Mouse (Mus musculus) G1E (cell line): ENCODE data around the gene Kcnq2. TPM values are rescaled to one million over a fixed set of nuclear protein-coding genes. Genes with fewer than 3 reads are reported as not detected.

Experiments used
- ATAC-seq: 2 replicates; pipeline ENCODE4 v1.8.0; 2016; ENCODE audit warnings: mild to moderate bottlenecking; ENCODE audit not compliant: insufficient number of reproducible peaks, poor library complexity, low FRiP score, severe bottlenecking; ENCODE audit errors: extremely low read depth
- DNase-seq: peaks from one replicate; pipeline ENCODE4 v3.0.0; 2012; ENCODE audit warnings: low spot score
- H3K27me3 ChIP-seq: 2 replicates; pipeline ENCODE4 v1.6.1; 2012; ENCODE audit warnings: mild to moderate bottlenecking, low read length, inconsistent platforms; ENCODE audit not compliant: insufficient read depth
- H3K36me3 ChIP-seq: replicated peaks from 2 replicates; pipeline ENCODE3; 2012; ENCODE audit warnings: mild to moderate bottlenecking, inconsistent platforms
- H3K4me1 ChIP-seq: 2 replicates; pipeline ENCODE4 v1.6.1; 2012; ENCODE audit warnings: low read depth, low read length, inconsistent platforms, mixed read lengths; ENCODE audit not compliant: insufficient read depth
- H3K4me3 ChIP-seq: 2 replicates; pipeline ENCODE4 v1.5.1; 2012; ENCODE audit warnings: low read depth, mild to moderate bottlenecking, inconsistent platforms, low read length, moderate library complexity, mixed read lengths
- H3K9me3 ChIP-seq: replicated peaks from 2 replicates; pipeline ENCODE4 v1.6.1; 2012; ENCODE audit warnings: inconsistent platforms
- CTCF ChIP-seq: IDR thresholded peaks from 2 replicates; pipeline ENCODE4 v1.5.1; 2012; ENCODE audit warnings: low read depth, low read length, inconsistent platforms, mixed read lengths
- GATA1 ChIP-seq: IDR thresholded peaks from 2 replicates; pipeline ENCODE4 v1.6.1; 2012; ENCODE audit warnings: borderline replicate concordance, low read length, inconsistent platforms, mixed read lengths
- GATA2 ChIP-seq: IDR thresholded peaks from 2 replicates; pipeline ENCODE4 v1.6.1; 2012; ENCODE audit warnings: low read depth, low read length, inconsistent platforms, borderline replicate concordance
- POLR2AphosphoS5 ChIP-seq: IDR thresholded peaks from 2 replicates; pipeline ENCODE4 v1.6.1; 2012; ENCODE audit warnings: low read depth, low read length, inconsistent platforms; ENCODE audit not compliant: insufficient replicate concordance
- TAL1 ChIP-seq: conservative IDR thresholded peaks from 2 replicates; pipeline ENCODE4 v1.6.1; 2012; ENCODE audit warnings: low read depth, low read length, inconsistent platforms, mixed read lengths
- polyA plus RNA-seq: library from polyadenylated mRNA; stranded (reverse); fragments of >175 nt; gene quantifications from 2 replicates; pipeline ENCODE4 v1.2.3, GENCODE M21; 2012
- total RNA-seq, 2 experiments: library from RNA; stranded (forward) in 1 of 2; stranded (reverse) in 1 of 2; fragments of 200-1000 nt in 1 of 2; fragments of >200 nt in 1 of 2; fragmentation: Nextera tagmentation in 1 of 2; gene quantifications; 2 replicates each; pipeline ENCODE4 v1.2.3; 2014 to 2017

Gene Kcnq2
- total and polyA plus RNA-seq, 3 experiments, result 0.44 to 1.6 TPM; not detected in 1

DNA sequence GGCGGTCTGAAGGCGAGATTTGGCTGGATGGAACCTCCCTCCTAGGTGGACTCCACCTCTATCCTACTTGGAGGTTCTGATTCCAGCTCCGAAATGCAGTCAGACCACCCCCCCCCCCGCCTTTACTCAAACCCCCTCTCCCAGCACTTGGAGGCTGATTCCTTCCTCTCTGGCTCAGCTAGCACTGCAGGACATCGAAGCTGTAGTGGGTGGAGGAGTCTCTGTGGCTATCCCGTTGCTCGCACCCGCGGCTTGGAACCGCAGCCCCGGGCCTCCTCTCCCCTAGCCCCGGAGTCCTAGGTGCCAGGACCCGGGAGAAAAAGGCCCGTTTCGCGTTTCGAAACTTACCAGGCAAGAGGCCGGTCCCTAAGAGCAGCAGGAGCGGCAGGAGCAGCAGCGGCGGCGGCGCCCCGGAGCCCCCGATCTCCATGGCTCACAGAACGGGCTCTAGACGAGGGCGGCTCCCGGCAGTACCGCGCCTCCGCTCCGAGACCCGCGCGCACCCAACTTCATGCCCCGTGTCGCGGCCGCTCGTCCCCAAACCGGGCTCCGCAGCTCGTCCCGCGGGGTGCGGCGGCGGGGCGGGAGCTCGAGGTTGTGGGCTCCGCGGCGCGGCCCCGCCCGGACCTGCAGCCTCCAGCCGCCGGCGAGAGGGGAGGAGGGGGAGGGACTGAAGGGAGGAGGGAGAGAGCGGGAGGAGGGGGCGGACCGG, 96.3 kb downstream of the Kcnq2 start:
- peaks cover 6% of the 10 kb centered on the region for H3K27me3 ChIP-seq
- no peaks in the 10 kb centered on the region for H3K36me3 ChIP-seq
- ATAC-seq (no peak), DNase-seq (no peak)
- no peaks in the 10 kb centered on the region for H3K9me3 ChIP-seq
- H3K4me3 ChIP-seq, result no peak overlapping the region
- TF ChIP-seq GATA2 (no peak), TAL1 (no peak), POLR2AphosphoS5 (no peak), GATA1 (no peak), CTCF (no peak)
- no peaks in the 10 kb centered on the region for H3K4me1 ChIP-seq

GRCm38 (mm10) chr2:181036561-181036960, 98.5 kb downstream of the Kcnq2 start:
- DNase-seq (no peak), ATAC-seq (no peak)
- Histone ChIP-seq H3K9me3 (no peaks in the 10 kb centered on the region), H3K36me3 (no peaks in the 10 kb centered on the region), H3K4me1 (no peaks in the 10 kb centered on the region), H3K4me3 (no peak overlapping the region), H3K27me3 (peaks cover 9% of the 10 kb centered on the region)
- no peak for TF ChIP-seq GATA2
- TF ChIP-seq TAL1, result no peak
- TF ChIP-seq CTCF, result no peak
- TF ChIP-seq GATA1, result no peak
- no peak for TF ChIP-seq POLR2AphosphoS5

GRCm38 (mm10) chr2:181035186-181035585, 99.9 kb downstream of the Kcnq2 start:
- no peaks in the 10 kb centered on the region for H3K9me3 ChIP-seq
- no peak for ATAC-seq
- H3K4me3 ChIP-seq, result no peak overlapping the region
- DNase-seq, result no peak
- peaks cover 9% of the 10 kb centered on the region for H3K27me3 ChIP-seq
- H3K4me1 ChIP-seq, result no peaks in the 10 kb centered on the region
- H3K36me3 ChIP-seq, result no peaks in the 10 kb centered on the region
- no peak for TF ChIP-seq TAL1
- no peak for TF ChIP-seq CTCF
- TF ChIP-seq POLR2AphosphoS5, result no peak
- no peak for TF ChIP-seq GATA1
- TF ChIP-seq GATA2, result no peak

DNA sequence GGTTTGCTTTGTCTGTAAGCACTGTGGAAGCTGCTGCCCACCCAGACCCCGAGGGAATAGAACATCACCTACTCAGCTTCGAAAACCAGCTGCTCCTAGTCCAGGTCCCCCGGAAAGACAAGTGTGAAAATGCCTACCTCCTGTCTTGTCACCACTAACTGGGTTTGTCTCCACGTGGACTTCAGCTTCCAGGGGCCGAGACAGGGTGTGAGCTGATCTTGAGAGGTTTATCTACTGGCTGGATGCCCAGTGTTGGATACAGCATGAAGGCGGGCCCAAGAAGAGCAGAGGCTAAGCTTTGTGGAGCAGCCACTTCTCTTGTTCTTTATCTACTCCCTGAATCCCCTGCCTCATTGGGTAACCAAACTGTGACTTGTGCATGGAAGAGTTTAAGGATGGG, 101.8 kb downstream of the Kcnq2 start:
- TF ChIP-seq CTCF (no peak), POLR2AphosphoS5 (no peak), GATA1 (no peak), GATA2 (no peak), TAL1 (no peak)
- ATAC-seq (no peak), DNase-seq (no peak)
- H3K4me1 ChIP-seq, result no peaks in the 10 kb centered on the region
- H3K9me3 ChIP-seq, result no peaks in the 10 kb centered on the region
- peaks cover 9% of the 10 kb centered on the region for H3K27me3 ChIP-seq
- no peak overlapping the region for H3K4me3 ChIP-seq
- H3K36me3 ChIP-seq, result no peaks in the 10 kb centered on the region

DNA sequence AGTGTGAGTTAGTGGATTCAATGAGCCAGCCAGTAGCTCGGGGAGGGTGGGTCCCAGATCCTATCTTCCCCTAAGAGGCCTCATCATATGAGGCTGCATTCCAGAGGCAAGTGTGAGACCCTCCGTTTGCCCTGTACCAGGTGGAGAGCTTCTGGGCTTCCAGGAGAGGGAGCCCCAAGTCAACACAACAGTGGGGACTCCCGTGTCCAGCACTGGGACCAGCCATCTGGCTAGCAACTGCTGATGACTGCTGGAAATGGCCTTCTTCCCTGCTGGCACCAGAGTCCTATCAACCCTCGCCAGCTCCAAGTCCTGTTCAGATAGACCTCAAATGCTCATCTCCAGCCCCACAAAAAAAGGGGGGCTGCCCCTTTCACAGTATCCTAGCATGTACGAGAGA, 102.7 kb downstream of the Kcnq2 start:
- H3K9me3 ChIP-seq, result no peaks in the 10 kb centered on the region
- TF ChIP-seq POLR2AphosphoS5, result no peak
- no peak for TF ChIP-seq TAL1
- TF ChIP-seq CTCF, result no peak
- TF ChIP-seq GATA1, result no peak
- TF ChIP-seq GATA2, result no peak
- H3K4me1 ChIP-seq, result no peaks in the 10 kb centered on the region
- H3K4me3 ChIP-seq, result no peak overlapping the region
- no peak for DNase-seq
- no peaks in the 10 kb centered on the region for H3K36me3 ChIP-seq
- no peak for ATAC-seq
- peaks cover 6% of the 10 kb centered on the region; the same call in 1 of the 2 replicates for H3K27me3 ChIP-seq

- H3K36me3 ChIP-seq, result no peaks in the 10 kb centered on the region
- H3K9me3 ChIP-seq, result no peaks in the 10 kb centered on the region
- no peak for TF ChIP-seq TAL1
- TF ChIP-seq POLR2AphosphoS5, result no peak
- TF ChIP-seq GATA1, result no peak
- no peak for TF ChIP-seq GATA2
- TF ChIP-seq CTCF, result no peak
- no peak overlapping the region for H3K4me3 ChIP-seq
- no peaks in the 10 kb centered on the region for H3K4me1 ChIP-seq
- ATAC-seq, result no peak
- DNase-seq, result no peak
- H3K27me3 ChIP-seq, result peaks cover 6% of the 10 kb centered on the region; the same call in 1 of the 2 replicates
Measured at GRCm38 (mm10) chr2:181031406-181031934, 103.6 kb downstream of the Kcnq2 start.

Other genes starting within 250 kb of the Kcnq2 start
- gene Ythdf1, start 214.4 kb downstream of the Kcnq2 start, total RNA-seq (2014; fragmentation: Nextera tagmentation), result 90.2 and 96.6 TPM in 2 replicates
- 24.6 and 26.3 TPM in 2 replicates for gene Ythdf1, start 214.4 kb downstream of the Kcnq2 start, total RNA-seq (2017)
- 72.5 and 87.0 TPM in 2 replicates for gene Ythdf1, start 214.4 kb downstream of the Kcnq2 start, polyA plus RNA-seq
- gene Birc7, start 206.3 kb downstream of the Kcnq2 start, total RNA-seq (2014; fragmentation: Nextera tagmentation), result not detected in 2 replicates
- gene Birc7, start 206.3 kb downstream of the Kcnq2 start, total RNA-seq (2017), result not detected in 2 replicates
- gene Birc7, start 206.3 kb downstream of the Kcnq2 start, polyA plus RNA-seq, result not detected in 2 replicates
- gene Nkain4, start 180.6 kb downstream of the Kcnq2 start, total RNA-seq (2014; fragmentation: Nextera tagmentation), result not detected in 2 replicates
- gene Nkain4, start 180.6 kb downstream of the Kcnq2 start, total RNA-seq (2017), result not detected in 2 replicates
- not detected in 2 replicates for gene Nkain4, start 180.6 kb downstream of the Kcnq2 start, polyA plus RNA-seq
- gene Arfgap1, start 168.1 kb downstream of the Kcnq2 start, total RNA-seq (2014; fragmentation: Nextera tagmentation), result 29.7 and 56.1 TPM in 2 replicates
- gene Arfgap1, start 168.1 kb downstream of the Kcnq2 start, total RNA-seq (2017), result 40.6 and 41.4 TPM in 2 replicates
- gene Arfgap1, start 168.1 kb downstream of the Kcnq2 start, polyA plus RNA-seq, result 27.8 and 39.9 TPM in 2 replicates
- 3.7 and 4.9 TPM in 2 replicates for gene Col20a1, start 148.8 kb downstream of the Kcnq2 start, total RNA-seq (2014; fragmentation: Nextera tagmentation)
- gene Col20a1, start 148.8 kb downstream of the Kcnq2 start, total RNA-seq (2017), result 0.38 and 0.58 TPM in 2 replicates
- gene Col20a1, start 148.8 kb downstream of the Kcnq2 start, polyA plus RNA-seq, result 0.57 TPM in 2 replicates
- not detected in 2 replicates for gene Chrna4, start 91.8 kb downstream of the Kcnq2 start, total RNA-seq (2014; fragmentation: Nextera tagmentation)
- 0.05 and 0.41 TPM in 2 replicates for gene Chrna4, start 91.8 kb downstream of the Kcnq2 start, total RNA-seq (2017)
- not detected in 2 replicates for gene Chrna4, start 91.8 kb downstream of the Kcnq2 start, polyA plus RNA-seq
- gene Eef1a2, start 21.7 kb upstream of the Kcnq2 start, total RNA-seq (2014; fragmentation: Nextera tagmentation), result not detected in 2 replicates
- gene Eef1a2, start 21.7 kb upstream of the Kcnq2 start, total RNA-seq (2017), result 0.05 TPM in 1 of 2 replicates, not detected in the other
- gene Eef1a2, start 21.7 kb upstream of the Kcnq2 start, polyA plus RNA-seq, result not detected in 2 replicates
- 148 and 153 TPM in 2 replicates for gene Ppdpf, start 51.9 kb upstream of the Kcnq2 start, total RNA-seq (2014; fragmentation: Nextera tagmentation)
- 58.4 and 74.0 TPM in 2 replicates for gene Ppdpf, start 51.9 kb upstream of the Kcnq2 start, total RNA-seq (2017)
- gene Ppdpf, start 51.9 kb upstream of the Kcnq2 start, polyA plus RNA-seq, result 143 and 210 TPM in 2 replicates
- gene Ptk6, start 67.5 kb upstream of the Kcnq2 start, total RNA-seq (2014; fragmentation: Nextera tagmentation), result not detected in 2 replicates
- gene Ptk6, start 67.5 kb upstream of the Kcnq2 start, total RNA-seq (2017), result 0.22 TPM in 1 of 2 replicates, not detected in the other
- gene Ptk6, start 67.5 kb upstream of the Kcnq2 start, polyA plus RNA-seq, result not detected in 2 replicates
- gene Srms, start 77.9 kb upstream of the Kcnq2 start, total RNA-seq (2014; fragmentation: Nextera tagmentation), result 0.30 TPM in 1 of 2 replicates, not detected in the other
- gene Srms, start 77.9 kb upstream of the Kcnq2 start, total RNA-seq (2017), result 0.06 TPM in 1 of 2 replicates, not detected in the other
- gene Srms, start 77.9 kb upstream of the Kcnq2 start, polyA plus RNA-seq, result not detected in 2 replicates
- gene Fndc11, start 84.7 kb upstream of the Kcnq2 start, total RNA-seq (2014; fragmentation: Nextera tagmentation), result not detected in 2 replicates
- gene Fndc11, start 84.7 kb upstream of the Kcnq2 start, total RNA-seq (2017), result 0.23 TPM in 1 of 2 replicates, not detected in the other
- gene Fndc11, start 84.7 kb upstream of the Kcnq2 start, polyA plus RNA-seq, result not detected in 2 replicates
- 23.8 and 24.3 TPM in 2 replicates for gene Helz2, start 106.7 kb upstream of the Kcnq2 start, total RNA-seq (2014; fragmentation: Nextera tagmentation)
- 12.4 and 13.6 TPM in 2 replicates for gene Helz2, start 106.7 kb upstream of the Kcnq2 start, total RNA-seq (2017)
- 11.6 and 13.4 TPM in 2 replicates for gene Helz2, start 106.7 kb upstream of the Kcnq2 start, polyA plus RNA-seq
- gene Gmeb2, start 152.7 kb upstream of the Kcnq2 start, total RNA-seq (2014; fragmentation: Nextera tagmentation), result 40.8 and 50.0 TPM in 2 replicates
- 12.8 and 15.6 TPM in 2 replicates for gene Gmeb2, start 152.7 kb upstream of the Kcnq2 start, total RNA-seq (2017)
- 12.2 and 18.1 TPM in 2 replicates for gene Gmeb2, start 152.7 kb upstream of the Kcnq2 start, polyA plus RNA-seq
- not detected in 2 replicates for gene Stmn3, start 179.2 kb upstream of the Kcnq2 start, total RNA-seq (2014; fragmentation: Nextera tagmentation)
- gene Stmn3, start 179.2 kb upstream of the Kcnq2 start, total RNA-seq (2017), result not detected in 2 replicates
- gene Stmn3, start 179.2 kb upstream of the Kcnq2 start, polyA plus RNA-seq, result not detected in 2 replicates
- 79.8 and 89.5 TPM in 2 replicates for gene Rtel1, start 184.4 kb upstream of the Kcnq2 start, total RNA-seq (2014; fragmentation: Nextera tagmentation)
- gene Rtel1, start 184.4 kb upstream of the Kcnq2 start, total RNA-seq (2017), result 59.2 and 80.4 TPM in 2 replicates
- gene Rtel1, start 184.4 kb upstream of the Kcnq2 start, polyA plus RNA-seq, result 17.9 and 24.5 TPM in 2 replicates
- 22.2 and 22.3 TPM in 2 replicates for gene Zgpat, start 229.6 kb upstream of the Kcnq2 start, total RNA-seq (2014; fragmentation: Nextera tagmentation)
- 40.0 and 40.5 TPM in 2 replicates for gene Zgpat, start 229.6 kb upstream of the Kcnq2 start, total RNA-seq (2017)
- gene Zgpat, start 229.6 kb upstream of the Kcnq2 start, polyA plus RNA-seq, result 26.0 and 28.1 TPM in 2 replicates
- gene Arfrp1, start 230.1 kb upstream of the Kcnq2 start, total RNA-seq (2014; fragmentation: Nextera tagmentation), result 32.8 and 35.0 TPM in 2 replicates
- 28.5 and 32.1 TPM in 2 replicates for gene Arfrp1, start 230.1 kb upstream of the Kcnq2 start, total RNA-seq (2017)
- gene Arfrp1, start 230.1 kb upstream of the Kcnq2 start, polyA plus RNA-seq, result 17.5 and 25.0 TPM in 2 replicates
- gene Lime1, start 244.8 kb upstream of the Kcnq2 start, total RNA-seq (2014; fragmentation: Nextera tagmentation), result 13.8 and 16.1 TPM in 2 replicates
- 15.3 and 18.9 TPM in 2 replicates for gene Lime1, start 244.8 kb upstream of the Kcnq2 start, total RNA-seq (2017)
- gene Lime1, start 244.8 kb upstream of the Kcnq2 start, polyA plus RNA-seq, result 23.9 and 29.9 TPM in 2 replicates